Mouse (Mus musculus) kidney, adult 11 months (tissue): ENCODE measurements around the gene Mrm3.

Experiments
- DNase-seq: peaks from one replicate; pipeline ENCODE4 v3.0.0; 2022

Mrm3 gene

GRCm38 (mm10) chr11:76291960-76292359 is 48.4 kb downstream of the Mrm3 start:
- DNase-seq: no peak

DNA sequence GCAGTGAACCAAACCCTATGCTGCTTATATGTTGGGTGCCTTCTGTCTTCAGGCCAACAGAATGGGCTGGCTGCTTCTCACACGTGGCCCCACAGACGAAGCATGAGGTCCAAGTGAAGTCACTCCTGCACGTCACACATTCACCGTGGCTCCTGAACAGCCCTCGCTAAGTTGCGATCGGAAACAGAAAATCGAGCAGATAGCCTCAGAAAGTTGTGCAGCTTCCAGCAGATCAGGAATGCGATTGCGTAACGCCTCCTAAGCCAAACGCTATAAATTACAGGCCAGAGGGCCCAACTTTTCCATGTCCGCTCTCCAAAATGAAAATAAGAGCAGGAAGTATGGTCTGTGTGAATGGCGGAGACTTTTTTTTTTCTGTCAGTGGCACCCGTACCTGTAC is 48.9 kb downstream of the Mrm3 start:
- peak; percentile 57 for DNase-seq

DNA sequence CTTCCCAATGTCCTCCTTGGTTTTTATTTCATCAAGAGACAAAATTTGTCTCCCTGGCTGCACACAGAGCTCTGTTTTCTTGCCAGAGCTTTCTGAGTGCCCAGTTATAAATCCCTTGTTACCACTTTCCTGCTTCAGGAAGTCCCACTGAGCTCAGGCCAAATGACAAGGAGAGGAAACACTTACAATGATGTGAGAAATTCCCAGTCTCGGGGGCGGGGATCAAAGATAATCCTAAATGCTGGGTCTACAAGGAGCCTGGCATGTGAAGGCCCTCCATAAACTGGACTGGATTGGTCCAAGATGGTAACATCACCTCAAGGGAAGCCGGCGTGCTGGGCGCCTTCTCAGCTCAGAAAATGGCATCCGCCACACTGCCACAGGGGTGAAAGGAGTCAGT is 49.3 kb downstream of the Mrm3 start:
- peak; percentile 53 for DNase-seq

GRCm38 (mm10) chr11:76294078-76294477 is 50.6 kb downstream of the Mrm3 start:
- no peak for DNase-seq

DNA sequence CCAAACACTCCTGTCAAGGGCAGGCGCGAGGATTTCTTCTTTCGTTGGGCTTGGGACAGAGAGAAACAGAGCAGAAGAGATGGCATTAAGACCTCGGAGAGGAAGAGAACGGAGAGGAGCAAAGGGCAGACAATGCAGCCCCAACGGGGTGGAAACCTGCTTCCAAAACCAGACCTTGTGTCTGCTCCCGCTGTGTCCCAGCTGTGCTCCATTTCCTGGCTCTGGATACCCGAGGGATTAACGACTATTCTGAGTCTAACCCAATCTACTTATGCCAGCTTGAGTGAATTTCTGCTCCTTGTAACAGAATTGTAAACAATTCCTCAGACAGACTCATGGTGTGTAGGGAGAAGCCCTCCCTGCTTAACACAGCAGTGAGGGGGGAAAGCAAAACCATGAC is 51.3 kb downstream of the Mrm3 start:
- DNase-seq: no peak

GRCm38 (mm10) chr11:76297252-76297651 is 53.7 kb downstream of the Mrm3 start:
- DNase-seq: no peak

DNA sequence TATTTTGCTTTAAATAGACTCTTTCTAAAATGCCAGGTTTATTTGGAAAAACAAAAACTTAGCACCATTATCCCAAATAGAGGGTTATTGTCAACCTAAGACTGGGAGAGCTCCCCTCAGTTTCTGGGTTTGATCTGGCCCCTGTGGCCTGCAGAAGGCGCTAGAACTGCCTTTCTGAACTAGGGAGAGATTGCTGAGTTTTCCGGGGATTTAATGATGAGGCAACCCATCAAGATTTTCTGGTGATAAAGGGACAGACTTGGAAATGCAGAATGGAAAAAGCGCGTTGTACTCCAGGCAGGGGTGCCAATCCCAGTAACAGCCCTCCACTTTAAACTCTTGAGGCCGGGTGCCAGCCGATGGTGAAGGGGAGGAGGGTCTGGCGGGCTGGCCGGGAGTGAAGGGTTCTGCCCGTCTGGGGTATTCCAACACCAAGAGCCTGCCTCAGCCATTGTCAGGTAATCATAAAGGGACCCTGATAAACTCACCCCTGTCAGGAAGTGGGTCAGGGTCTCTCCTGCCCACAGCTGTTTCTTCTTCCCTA is 55.0 kb downstream of the Mrm3 start:
- no peak for DNase-seq
